Mouse (Mus musculus) forebrain, embryonic 11.5 days (tissue): ENCODE measurements around the gene Amhr2. TPM values are rescaled to one million over a fixed set of nuclear protein-coding genes. Genes with fewer than 3 reads are reported as not detected.

Experiments
- ATAC-seq: fragments of 200-750 bp; cut with Nextera tagmentation; replicated peaks from 2 replicates; pipeline ENCODE4 v1.8.0; 2017; ENCODE audit warnings: moderate TSS enrichment; ENCODE audit not compliant: low FRiP score
- DNase-seq: peaks from one replicate; pipeline ENCODE4 v3.0.0-alpha.2; 2017; ENCODE audit warnings: low spot score
- H3K27ac ChIP-seq: fragments of 300-500 bp; sonication (generic); 2 replicates; pipeline ENCODE4 v1.5.1; 2014; ENCODE audit warnings: low read depth, low read length
- H3K27me3 ChIP-seq: fragments of 300-500 bp; sonication (generic); 2 replicates; pipeline ENCODE4 v1.6.1; 2014; ENCODE audit warnings: mild to moderate bottlenecking, low read length, mixed read lengths; ENCODE audit not compliant: control insufficient read depth, insufficient read depth
- H3K36me3 ChIP-seq: fragments of 300-500 bp; sonication (generic); 2 replicates; pipeline ENCODE4 v1.6.1; 2014; ENCODE audit warnings: mild to moderate bottlenecking, low read length, moderate library complexity, mixed read lengths; ENCODE audit not compliant: control insufficient read depth, insufficient read depth
- H3K4me1 ChIP-seq: fragments of 300-500 bp; sonication (generic); replicated peaks from 2 replicates; pipeline ENCODE4 v1.6.1; 2014; ENCODE audit warnings: low read length, mixed read lengths; ENCODE audit not compliant: control insufficient read depth, insufficient read depth
- H3K4me2 ChIP-seq: fragments of 300-500 bp; sonication (generic); 2 replicates; pipeline ENCODE4 v1.6.1; 2014; ENCODE audit warnings: low read depth, mild to moderate bottlenecking, low read length, moderate library complexity, mixed read lengths; ENCODE audit not compliant: severe bottlenecking
- H3K4me3 ChIP-seq: fragments of 300-500 bp; sonication (generic); 2 replicates; pipeline ENCODE4 v1.5.1; 2014; ENCODE audit warnings: low read depth, low read length
- H3K9ac ChIP-seq: fragments of 300-500 bp; sonication (generic); 2 replicates; pipeline ENCODE4 v1.6.1; 2014; ENCODE audit warnings: low read length
- H3K9me3 ChIP-seq: fragments of 300-500 bp; sonication (generic); 2 replicates; pipeline ENCODE4 v1.6.1; 2016; ENCODE audit warnings: low read length, mixed read lengths; ENCODE audit not compliant: control insufficient read depth
- WGBS: fragments of 180-500 bp; shearing (Covaris S2); extraction: QIAGEN DNeasy Blood & Tissue Kit; methylation state at CpG from one replicate; pipeline ENCODE4 v1.1.7; 2014; 5-methylcytosine and 5-hydroxymethylcytosine counted together
- polyA plus RNA-seq: library from polyadenylated mRNA; unstranded; fragments of >200 nt; fragmentation: Nextera tagmentation; extraction: Ambion mirVana; gene quantifications from 2 replicates; pipeline ENCODE4 v1.2.1, GENCODE M21; 2014

The Amhr2 gene
- polyA plus RNA-seq, 1 experiment from 2014 or later, result 1.0 TPM

DNA sequence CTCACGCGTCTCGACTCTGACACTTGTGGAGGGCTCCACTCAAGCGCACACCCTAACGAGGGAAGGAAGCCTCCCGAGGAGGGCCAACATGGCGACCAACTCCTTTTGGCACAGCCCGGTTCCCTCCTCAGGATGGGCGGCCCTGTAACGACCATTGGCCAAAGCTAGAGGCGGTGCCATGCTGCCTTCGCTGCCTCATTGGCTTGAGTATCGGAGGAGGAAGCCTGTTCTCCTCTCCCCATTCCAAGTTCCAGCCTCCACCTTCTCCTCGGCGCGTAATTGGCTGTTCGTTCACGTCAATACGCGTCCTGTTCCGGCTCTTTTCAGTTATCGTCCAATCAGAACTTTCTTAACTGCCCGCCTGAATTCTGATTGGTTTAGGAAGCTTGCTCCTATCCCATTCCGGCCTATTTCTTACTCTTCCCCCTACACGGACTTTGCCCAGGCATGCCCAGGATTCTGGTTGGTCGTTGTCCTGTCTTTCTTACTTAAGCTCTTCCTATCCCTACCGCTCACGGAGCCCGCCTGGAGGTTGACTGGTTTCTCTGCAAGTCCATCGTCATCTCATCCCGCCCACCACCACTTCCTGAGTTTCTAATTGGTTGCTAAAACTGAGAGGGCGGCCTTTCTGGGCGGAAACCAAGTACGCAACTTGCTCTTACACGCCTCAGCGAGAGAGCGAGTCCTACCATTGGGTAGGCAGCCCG, 39.5 kb upstream of the Amhr2 start, which contains the start of gene Sp1:
TSS of gene Sp1 (plus strand) at position 655 of the 707 bp plus-strand sequence.
- WGBS, result under 1% methylated on average over 38 of the region's 38 CpGs
- Histone ChIP-seq H3K9me3 (no peaks in the 10 kb centered on the region), H3K4me1 (peaks cover 9% of the 10 kb centered on the region), H3K9ac (peak within 1 kb of the TSS; percentile 94), H3K4me2 (peak within 1 kb of the TSS; percentile 74), H3K36me3 (peaks cover 23% of the 10 kb centered on the region), H3K4me3 (peak within 1 kb of the TSS; percentile 61), H3K27ac (peak within 1 kb of the TSS; percentile 99), H3K27me3 (no peaks in the 10 kb centered on the region)
- peak; percentile 97 for DNase-seq
- peak; percentile 98 for ATAC-seq

DNA sequence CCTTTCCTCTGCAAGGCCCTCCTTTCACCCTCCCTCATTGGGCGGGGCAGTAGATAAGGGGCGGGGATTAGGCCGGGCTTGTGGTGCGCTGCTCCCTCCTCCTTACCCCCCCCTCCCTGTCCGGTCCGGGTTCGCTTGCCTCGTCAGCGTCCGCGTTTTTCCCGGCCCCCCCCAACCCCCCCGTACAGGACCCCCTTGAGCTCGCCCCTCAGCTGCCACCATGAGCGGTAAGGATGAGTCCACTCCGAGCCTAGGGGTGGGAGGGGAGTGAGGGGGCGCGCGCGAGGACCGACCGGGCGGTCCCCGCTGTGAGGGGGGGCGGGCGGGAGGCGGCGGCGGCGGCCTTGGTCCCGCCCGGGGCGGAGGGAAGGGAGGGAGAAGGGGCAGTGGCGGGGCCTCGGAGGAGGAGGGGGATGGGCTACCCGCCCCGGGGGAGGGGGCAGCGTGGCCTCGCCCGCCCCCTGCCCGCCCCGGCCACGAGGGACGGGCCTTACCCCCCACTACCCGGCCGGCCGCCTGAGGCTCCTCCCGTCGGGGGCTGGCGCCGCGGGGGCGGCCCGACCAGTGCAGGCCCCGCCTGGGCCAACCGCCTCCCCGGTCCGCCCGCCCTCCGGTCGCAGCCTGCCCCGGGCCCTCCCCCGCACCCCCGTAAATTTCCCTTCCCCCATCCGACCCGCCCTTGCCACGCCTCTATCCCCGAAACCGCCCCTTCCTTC, 38.8 kb upstream of the Amhr2 start:
- 2% methylated on average over 44 of the region's 69 CpGs for WGBS
- peak overlapping the region; percentile 96 for H3K27ac ChIP-seq
- no peaks in the 10 kb centered on the region for H3K27me3 ChIP-seq
- peak overlapping the region; percentile 61 for H3K4me3 ChIP-seq
- peak overlapping the region; percentile 42 for H3K4me2 ChIP-seq
- ATAC-seq (peak; percentile 11), DNase-seq (peak; percentile 98)
- H3K36me3 ChIP-seq, result peaks cover 25% of the 10 kb centered on the region
- no peaks in the 10 kb centered on the region for H3K9me3 ChIP-seq
- peak overlapping the region; percentile 94 for H3K9ac ChIP-seq
- peaks cover 9% of the 10 kb centered on the region for H3K4me1 ChIP-seq

DNA sequence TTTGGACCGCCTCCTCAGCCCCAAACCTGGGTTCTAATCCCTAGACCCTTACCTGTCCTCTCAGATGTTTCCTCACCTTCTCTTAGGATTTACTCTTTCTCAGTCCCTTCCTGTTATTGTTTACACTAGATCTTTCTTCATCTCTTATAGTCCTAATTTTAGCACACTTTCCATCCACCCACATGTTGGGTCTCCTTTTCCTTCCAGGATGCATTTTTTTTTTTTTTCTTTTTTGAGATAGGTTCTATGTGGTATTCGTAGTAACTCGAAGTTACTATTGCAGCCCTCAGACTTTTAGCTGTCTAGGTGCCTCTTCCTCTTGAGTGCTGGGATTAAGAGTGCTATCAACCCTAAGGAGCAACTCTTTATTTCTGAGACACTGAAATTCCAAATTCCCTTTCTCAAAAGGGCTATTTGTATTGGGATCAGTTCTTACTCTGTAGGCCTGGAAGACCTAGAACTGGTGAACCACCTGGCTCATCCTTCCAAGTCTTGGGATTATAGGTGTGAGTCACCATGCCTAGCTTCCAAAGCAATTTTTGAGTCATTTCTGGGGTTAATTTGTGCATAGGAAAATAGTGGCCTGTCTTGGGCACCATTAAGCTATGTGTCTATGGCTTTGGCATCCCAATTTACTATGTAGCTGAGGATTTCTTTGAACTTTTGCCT, 38.1 kb upstream of the Amhr2 start:
- peak overlapping the region; percentile 96; the same call in 1 of the 2 replicates for H3K27ac ChIP-seq
- peak overlapping the region; percentile 94 for H3K9ac ChIP-seq
- peaks cover 30% of the 10 kb centered on the region for H3K36me3 ChIP-seq
- H3K4me2 ChIP-seq, result peak overlapping the region; percentile 42
- 32% methylated on average over 3 of the region's 3 CpGs for WGBS
- no peaks in the 10 kb centered on the region for H3K9me3 ChIP-seq
- DNase-seq (no peak), ATAC-seq (no peak)
- no peaks in the 10 kb centered on the region for H3K27me3 ChIP-seq
- H3K4me1 ChIP-seq, result peaks cover 9% of the 10 kb centered on the region
- peak overlapping the region; percentile 61 for H3K4me3 ChIP-seq

DNA sequence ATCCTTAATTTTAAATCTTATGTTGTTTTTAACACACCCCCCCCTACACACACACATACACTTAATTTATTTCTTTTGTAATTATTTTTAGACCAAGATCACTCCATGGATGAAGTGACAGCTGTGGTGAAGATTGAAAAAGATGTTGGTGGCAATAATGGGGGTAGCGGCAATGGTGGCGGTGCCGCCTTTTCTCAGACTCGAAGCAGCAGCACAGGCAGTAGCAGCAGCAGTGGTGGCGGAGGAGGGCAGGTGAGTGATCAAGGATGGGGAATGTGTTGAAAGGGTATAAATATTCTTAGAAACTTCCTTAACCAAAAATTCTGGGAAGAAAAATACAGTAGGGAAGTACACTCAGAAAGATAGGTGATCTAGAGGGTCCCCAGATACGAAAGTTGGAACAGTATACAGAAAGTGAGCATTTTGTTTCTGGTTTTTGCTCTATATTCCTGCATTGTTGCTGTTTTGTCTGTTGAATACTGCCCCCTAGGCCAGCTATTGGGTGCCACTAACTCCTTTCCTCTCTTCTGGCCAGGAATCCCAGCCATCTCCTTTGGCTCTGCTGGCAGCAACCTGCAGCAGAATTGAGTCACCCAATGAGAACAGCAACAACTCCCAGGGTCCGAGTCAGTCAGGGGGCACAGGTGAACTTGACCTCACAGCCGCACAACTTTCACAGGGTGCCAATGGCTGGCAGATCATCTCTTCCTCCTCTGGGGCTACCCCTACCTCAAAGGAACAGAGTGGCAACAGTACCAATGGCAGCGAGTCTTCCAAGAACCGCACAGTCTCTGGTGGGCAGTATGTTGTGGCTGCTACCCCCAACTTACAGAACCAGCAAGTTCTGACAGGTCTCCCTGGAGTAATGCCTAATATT, 37.2 kb upstream of the Amhr2 start:
- Histone ChIP-seq H3K27ac (no peak overlapping the region), H3K4me1 (peaks cover 9% of the 10 kb centered on the region), H3K4me3 (no peak overlapping the region), H3K36me3 (peaks cover 30% of the 10 kb centered on the region), H3K9ac (no peak overlapping the region), H3K4me2 (no peak overlapping the region), H3K27me3 (no peaks in the 10 kb centered on the region), H3K9me3 (no peaks in the 10 kb centered on the region)
- DNase-seq, result peak; percentile 47
- 93% methylated on average over 10 of the region's 10 CpGs for WGBS
- no peak for ATAC-seq

DNA sequence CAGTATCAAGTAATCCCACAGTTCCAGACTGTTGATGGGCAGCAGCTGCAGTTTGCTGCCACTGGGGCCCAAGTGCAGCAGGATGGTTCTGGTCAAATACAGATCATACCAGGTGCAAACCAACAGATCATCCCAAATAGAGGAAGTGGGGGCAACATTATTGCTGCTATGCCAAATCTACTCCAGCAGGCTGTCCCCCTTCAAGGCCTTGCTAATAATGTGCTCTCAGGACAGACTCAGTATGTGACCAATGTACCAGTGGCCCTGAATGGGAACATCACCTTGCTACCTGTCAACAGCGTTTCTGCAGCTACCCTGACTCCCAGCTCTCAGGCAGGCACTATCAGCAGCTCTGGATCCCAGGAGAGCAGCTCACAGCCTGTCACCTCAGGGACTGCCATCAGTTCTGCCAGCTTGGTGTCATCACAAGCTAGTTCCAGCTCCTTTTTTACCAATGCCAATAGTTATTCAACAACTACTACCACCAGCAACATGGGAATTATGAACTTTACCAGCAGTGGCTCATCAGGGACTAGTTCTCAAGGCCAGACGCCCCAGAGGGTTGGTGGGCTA, 36.5 kb upstream of the Amhr2 start:
- Histone ChIP-seq H3K9ac (no peak overlapping the region), H3K9me3 (no peaks in the 10 kb centered on the region), H3K36me3 (peaks cover 30% of the 10 kb centered on the region), H3K27me3 (no peaks in the 10 kb centered on the region), H3K4me2 (no peak overlapping the region), H3K4me1 (peaks cover 9% of the 10 kb centered on the region), H3K27ac (no peak overlapping the region), H3K4me3 (no peak overlapping the region)
- no peak for ATAC-seq
- DNase-seq, result no peak
- WGBS, result 88% methylated on average over 2 of the region's 2 CpGs

DNA sequence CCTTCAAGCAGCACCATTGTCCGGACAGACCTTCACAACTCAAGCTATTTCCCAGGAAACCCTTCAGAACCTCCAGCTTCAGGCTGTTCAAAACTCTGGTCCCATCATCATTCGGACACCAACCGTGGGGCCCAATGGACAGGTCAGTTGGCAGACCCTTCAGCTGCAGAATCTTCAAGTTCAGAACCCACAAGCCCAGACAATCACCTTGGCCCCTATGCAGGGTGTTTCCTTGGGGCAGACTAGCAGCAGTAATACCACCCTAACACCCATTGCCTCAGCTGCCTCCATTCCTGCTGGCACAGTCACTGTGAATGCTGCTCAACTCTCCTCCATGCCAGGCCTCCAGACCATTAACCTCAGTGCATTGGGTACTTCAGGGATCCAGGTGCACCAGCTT, 35.9 kb upstream of the Amhr2 start:
- Histone ChIP-seq H3K27me3 (no peaks in the 10 kb centered on the region), H3K36me3 (peaks cover 30% of the 10 kb centered on the region), H3K27ac (no peak overlapping the region), H3K4me1 (peaks cover 9% of the 10 kb centered on the region), H3K4me3 (no peak overlapping the region), H3K9me3 (no peaks in the 10 kb centered on the region), H3K4me2 (no peak overlapping the region), H3K9ac (no peak overlapping the region)
- 98% methylated on average over 3 of the region's 3 CpGs for WGBS
- no peak for ATAC-seq
- DNase-seq, result peak; percentile 48

DNA sequence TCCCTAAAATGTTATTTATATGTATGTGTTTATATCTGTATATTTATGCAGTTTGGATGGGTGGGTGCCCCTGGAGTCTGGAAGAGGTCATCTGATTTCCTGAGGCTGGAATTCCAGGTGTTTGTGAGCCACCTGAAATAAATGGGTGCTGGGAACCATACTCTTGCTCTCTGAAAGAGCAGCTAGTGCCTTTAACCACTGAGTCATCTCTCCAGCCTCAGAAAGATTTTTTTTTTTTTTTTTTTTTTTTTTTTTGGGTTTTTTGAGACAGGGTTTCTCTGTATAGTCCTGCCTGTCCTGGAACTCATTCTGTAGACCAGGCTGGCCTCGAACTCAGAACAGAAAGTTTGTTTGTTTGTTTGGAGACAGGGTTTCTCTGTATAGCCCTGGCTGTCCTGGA, 34.1 kb upstream of the Amhr2 start:
- no peak for DNase-seq
- ATAC-seq, result no peak
- Histone ChIP-seq H3K4me2 (0 out of 2 replicates have a peak overlapping the region, but pooled peaks have one; percentile 15), H3K4me1 (peaks cover 9% of the 10 kb centered on the region), H3K9ac (no peak overlapping the region), H3K36me3 (peaks cover 30% of the 10 kb centered on the region), H3K4me3 (no peak overlapping the region), H3K27ac (no peak overlapping the region), H3K9me3 (no peaks in the 10 kb centered on the region), H3K27me3 (no peaks in the 10 kb centered on the region)
- WGBS, result 89% methylated on average over 1 of the region's 1 CpGs

DNA sequence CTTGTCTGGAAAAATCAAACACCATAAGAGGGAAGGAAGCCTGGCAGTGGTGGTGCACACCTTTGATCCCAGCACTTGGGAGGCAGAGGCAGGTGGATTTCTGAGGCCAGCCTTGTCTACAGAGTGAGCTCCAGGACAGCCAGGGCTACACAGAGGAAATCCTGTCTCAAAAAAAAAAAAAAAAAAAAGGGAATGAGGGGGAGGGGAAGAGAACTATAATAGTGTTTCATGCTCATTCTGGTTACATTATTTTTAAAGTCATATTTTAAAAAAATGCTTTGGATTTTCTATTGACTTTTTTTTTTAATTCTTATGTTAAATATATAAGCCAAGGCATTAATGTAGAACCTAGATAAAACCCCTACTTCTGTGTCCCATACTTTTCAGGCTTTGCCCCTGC, 31.5 kb upstream of the Amhr2 start:
- DNase-seq (no peak), ATAC-seq (no peak)
- no peaks in the 10 kb centered on the region for H3K27me3 ChIP-seq
- H3K27ac ChIP-seq, result no peak overlapping the region
- H3K4me1 ChIP-seq, result peaks cover 2% of the 10 kb centered on the region
- no peak overlapping the region for H3K9ac ChIP-seq
- H3K9me3 ChIP-seq, result no peaks in the 10 kb centered on the region
- H3K4me3 ChIP-seq, result no peak overlapping the region
- no peak overlapping the region for H3K4me2 ChIP-seq
- peaks cover 25% of the 10 kb centered on the region for H3K36me3 ChIP-seq
